Mouse (Mus musculus) neural tube, embryonic 15.5 days (tissue): ENCODE measurements around the gene Tmem151a. TPM values are rescaled to one million over a fixed set of nuclear protein-coding genes. Genes with fewer than 3 reads are reported as not detected.

Experiments
- ATAC-seq: fragments of 200-750 bp; cut with Nextera tagmentation; 2 replicates; pipeline ENCODE4 v1.8.0; 2017; ENCODE audit warnings: mild to moderate bottlenecking, moderate TSS enrichment, moderate library complexity; ENCODE audit not compliant: low FRiP score
- H3K27ac ChIP-seq: fragments of 300-500 bp; sonication (generic); replicated peaks from 2 replicates; pipeline ENCODE4 v1.5.1; 2015; ENCODE audit warnings: mild to moderate bottlenecking, inconsistent platforms
- H3K27me3 ChIP-seq: fragments of 300-500 bp; sonication (generic); replicated peaks from 2 replicates; pipeline ENCODE4 v1.6.1; 2015; ENCODE audit warnings: inconsistent platforms
- H3K36me3 ChIP-seq: fragments of 300-500 bp; sonication (generic); 2 replicates; pipeline ENCODE4 v1.6.1; 2015; ENCODE audit warnings: inconsistent platforms
- H3K4me1 ChIP-seq: fragments of 300-500 bp; sonication (generic); 2 replicates; pipeline ENCODE4 v1.6.1; 2015; ENCODE audit warnings: inconsistent platforms
- H3K4me2 ChIP-seq: fragments of 300-500 bp; sonication (generic); 2 replicates; pipeline ENCODE4 v1.6.1; 2015; ENCODE audit warnings: inconsistent platforms, mild to moderate bottlenecking, moderate library complexity
- H3K4me3 ChIP-seq: fragments of 300-500 bp; sonication (generic); replicated peaks from 2 replicates; pipeline ENCODE4 v1.5.1; 2015; ENCODE audit warnings: mild to moderate bottlenecking, inconsistent platforms
- H3K9ac ChIP-seq: fragments of 300-500 bp; sonication (generic); replicated peaks from 2 replicates; pipeline ENCODE4 v1.6.1; 2015; ENCODE audit warnings: mild to moderate bottlenecking, inconsistent platforms
- H3K9me3 ChIP-seq: fragments of 300-500 bp; sonication (generic); replicated peaks from 2 replicates; pipeline ENCODE4 v1.6.1; 2016; ENCODE audit warnings: inconsistent platforms
- WGBS: fragments of 180-500 bp; shearing (Covaris S2); methylation state at CpG from one replicate; pipeline ENCODE4 v1.1.7; 2015; ENCODE audit warnings: mixed read lengths; 5-methylcytosine and 5-hydroxymethylcytosine counted together
- polyA plus RNA-seq: library from polyadenylated mRNA; unstranded; fragments of >200 nt; fragmentation: Nextera tagmentation; extraction: Ambion mirVana; gene quantifications from 2 replicates; pipeline ENCODE4 v1.2.1, GENCODE M21; 2015

Gene Tmem151a
- polyA plus RNA-seq, 1 experiment from 2014 or later, result 38.5 TPM

- no peak for ATAC-seq
- H3K4me3 ChIP-seq, result peak overlapping the region; percentile 44
- no peaks in the 10 kb centered on the region for H3K36me3 ChIP-seq
- peak overlapping the region; percentile 68 for H3K27ac ChIP-seq
- peaks cover 39% of the 10 kb centered on the region for H3K27me3 ChIP-seq
- peaks cover 40% of the 10 kb centered on the region for H3K4me1 ChIP-seq
- H3K9me3 ChIP-seq, result no peaks in the 10 kb centered on the region
- WGBS, result 4% methylated on average over 20 of the region's 20 CpGs
- no peak overlapping the region for H3K9ac ChIP-seq
- peak overlapping the region; percentile 83 for H3K4me2 ChIP-seq
These were observed 12.8 kb downstream of the Tmem151a start for GRCm38 (mm10) chr19:5072389-5073019.

GRCm38 (mm10) chr19:5071545-5072369 is 13.6 kb downstream of the Tmem151a start:
- 1% methylated on average over 40 of the region's 40 CpGs for WGBS

GRCm38 (mm10) chr19:5071077-5071476 is 14.3 kb downstream of the Tmem151a start:
- H3K9ac ChIP-seq, result peak overlapping the region; percentile 51
- no peaks in the 10 kb centered on the region for H3K36me3 ChIP-seq
- H3K9me3 ChIP-seq, result no peaks in the 10 kb centered on the region
- peak overlapping the region; percentile 44 for H3K4me3 ChIP-seq
- WGBS, result 10% methylated on average over 11 of the region's 11 CpGs
- H3K4me1 ChIP-seq, result peaks cover 45% of the 10 kb centered on the region
- H3K27me3 ChIP-seq, result peaks cover 54% of the 10 kb centered on the region
- no peak for ATAC-seq
- peak overlapping the region; percentile 68 for H3K27ac ChIP-seq
- peak overlapping the region; percentile 83 for H3K4me2 ChIP-seq

More at GRCm38 (mm10) chr19:5071545-5072369, 13.6 kb downstream of the Tmem151a start:
- peak overlapping the region; percentile 68 for H3K27ac ChIP-seq
- H3K9me3 ChIP-seq, result no peaks in the 10 kb centered on the region
- no peaks in the 10 kb centered on the region for H3K36me3 ChIP-seq
- peak overlapping the region; percentile 83 for H3K4me2 ChIP-seq
- peak; percentile 82 for ATAC-seq
- H3K9ac ChIP-seq, result peak overlapping the region; percentile 51
- H3K4me3 ChIP-seq, result peak overlapping the region; percentile 44
- H3K4me1 ChIP-seq, result peaks cover 45% of the 10 kb centered on the region
- peaks cover 47% of the 10 kb centered on the region for H3K27me3 ChIP-seq

- no peak overlapping the region for H3K27ac ChIP-seq
- ATAC-seq, result no peak
- no peak overlapping the region for H3K4me3 ChIP-seq
- peak overlapping the region; percentile 83 for H3K4me2 ChIP-seq
- 76% methylated on average over 7 of the region's 7 CpGs for WGBS
- no peaks in the 10 kb centered on the region for H3K36me3 ChIP-seq
- peaks cover 45% of the 10 kb centered on the region for H3K4me1 ChIP-seq
- H3K9ac ChIP-seq, result no peak overlapping the region
- peaks cover 57% of the 10 kb centered on the region for H3K27me3 ChIP-seq
- no peaks in the 10 kb centered on the region for H3K9me3 ChIP-seq
These were observed 15.4 kb downstream of the Tmem151a start for GRCm38 (mm10) chr19:5069978-5070377.

GRCm38 (mm10) chr19:5069486-5069885 is 15.8 kb downstream of the Tmem151a start:
- H3K27ac ChIP-seq, result no peak overlapping the region
- H3K9me3 ChIP-seq, result no peaks in the 10 kb centered on the region
- no peak for ATAC-seq
- H3K4me1 ChIP-seq, result peaks cover 45% of the 10 kb centered on the region
- peak overlapping the region; percentile 83 for H3K4me2 ChIP-seq
- H3K27me3 ChIP-seq, result peaks cover 52% of the 10 kb centered on the region
- H3K9ac ChIP-seq, result no peak overlapping the region
- H3K4me3 ChIP-seq, result peak overlapping the region; percentile 41; the same call in 1 of the 2 replicates
- 81% methylated on average over 5 of the region's 5 CpGs for WGBS
- H3K36me3 ChIP-seq, result no peaks in the 10 kb centered on the region

GRCm38 (mm10) chr19:5068570-5069234 is 16.6 kb downstream of the Tmem151a start:
- H3K36me3 ChIP-seq, result no peaks in the 10 kb centered on the region
- peaks cover 44% of the 10 kb centered on the region for H3K27me3 ChIP-seq
- no peaks in the 10 kb centered on the region for H3K9me3 ChIP-seq
- H3K9ac ChIP-seq, result peak overlapping the region; percentile 53
- ATAC-seq, result no peak
- H3K27ac ChIP-seq, result no peak overlapping the region
- H3K4me1 ChIP-seq, result peaks cover 45% of the 10 kb centered on the region
- H3K4me2 ChIP-seq, result peak overlapping the region; percentile 83
- 28% methylated on average over 21 of the region's 21 CpGs for WGBS
- H3K4me3 ChIP-seq, result peak overlapping the region; percentile 41

- Histone ChIP-seq H3K36me3 (no peaks in the 10 kb centered on the region), H3K4me3 (peak within 1 kb of the TSS; percentile 41), H3K9ac (peak within 1 kb of the TSS; percentile 53), H3K9me3 (no peaks in the 10 kb centered on the region), H3K4me2 (peak within 1 kb of the TSS; percentile 83), H3K27me3 (peaks cover 41% of the 10 kb centered on the region), H3K4me1 (peaks cover 43% of the 10 kb centered on the region), H3K27ac (peak within 1 kb of the TSS; percentile 29; the same call in 1 of the 2 replicates)
- 2% methylated on average over 56 of the region's 56 CpGs for WGBS
- ATAC-seq, result no peak; the same call in 1 of the 2 replicates
These were observed 17.3 kb downstream of the Tmem151a start, which contains the start of gene Cd248 for GRCm38 (mm10) chr19:5067867-5068569. TSS of gene Cd248 (plus strand) at chr19:5068078.

GRCm38 (mm10) chr19:5067040-5067799 is 18.1 kb downstream of the Tmem151a start:
- H3K4me3 ChIP-seq, result peak overlapping the region; percentile 41
- H3K9me3 ChIP-seq, result no peaks in the 10 kb centered on the region
- H3K27me3 ChIP-seq, result peaks cover 41% of the 10 kb centered on the region
- 15% methylated on average over 15 of the region's 15 CpGs for WGBS
- H3K4me1 ChIP-seq, result peaks cover 35% of the 10 kb centered on the region
- peak overlapping the region; percentile 53; the same call in 1 of the 2 replicates for H3K9ac ChIP-seq
- H3K4me2 ChIP-seq, result peak overlapping the region; percentile 83
- no peaks in the 10 kb centered on the region for H3K36me3 ChIP-seq
- no peak for ATAC-seq
- peak overlapping the region; percentile 29; the same call in 1 of the 2 replicates for H3K27ac ChIP-seq

- Histone ChIP-seq H3K36me3 (no peaks in the 10 kb centered on the region), H3K27ac (no peak overlapping the region), H3K9me3 (no peaks in the 10 kb centered on the region), H3K27me3 (peaks cover 35% of the 10 kb centered on the region), H3K4me3 (no peak overlapping the region), H3K9ac (no peak overlapping the region), H3K4me2 (no peak overlapping the region), H3K4me1 (peaks cover 25% of the 10 kb centered on the region)
- 68% methylated on average over 7 of the region's 7 CpGs for WGBS
- no peak for ATAC-seq
These were observed 20.2 kb downstream of the Tmem151a start for GRCm38 (mm10) chr19:5065104-5065503.

- ATAC-seq, result no peak
- peaks cover 27% of the 10 kb centered on the region for H3K27me3 ChIP-seq
These were observed 22.9 kb downstream of the Tmem151a start for GRCm38 (mm10) chr19:5062446-5062845.

More at GRCm38 (mm10) chr19:5062446-5062845, 22.9 kb downstream of the Tmem151a start:
- Histone ChIP-seq H3K4me3 (no peak overlapping the region), H3K9me3 (no peaks in the 10 kb centered on the region), H3K36me3 (no peaks in the 10 kb centered on the region), H3K4me1 (peaks cover 17% of the 10 kb centered on the region), H3K9ac (no peak overlapping the region), H3K27ac (no peak overlapping the region), H3K4me2 (no peak overlapping the region)
- 95% methylated on average over 6 of the region's 6 CpGs for WGBS
